Mouse (Mus musculus) ovary, adult 18-20 months (tissue): ENCODE results near the gene Rps6kl1.

Experiments used
- DNase-seq: peaks from one replicate; pipeline ENCODE4 v3.0.0; 2022; ENCODE audit warnings: low spot score, mixed read lengths

Rps6kl1 gene

GRCm38 (mm10) chr12:85151002-85151774, at the start of gene Rps6kl1:
TSS of gene Rps6kl1 (minus strand) at chr12:85151264.
- no peak for DNase-seq

- DNase-seq, result no peak
Measured at GRCm38 (mm10) chr12:85199954-85200353, 48.9 kb upstream of the Rps6kl1 start.

- DNase-seq, result no peak
Measured at GRCm38 (mm10) chr12:85197936-85198335, 46.9 kb upstream of the Rps6kl1 start.

- DNase-seq, result no peak
Measured at GRCm38 (mm10) chr12:85197371-85197770, 46.3 kb upstream of the Rps6kl1 start.

DNA sequence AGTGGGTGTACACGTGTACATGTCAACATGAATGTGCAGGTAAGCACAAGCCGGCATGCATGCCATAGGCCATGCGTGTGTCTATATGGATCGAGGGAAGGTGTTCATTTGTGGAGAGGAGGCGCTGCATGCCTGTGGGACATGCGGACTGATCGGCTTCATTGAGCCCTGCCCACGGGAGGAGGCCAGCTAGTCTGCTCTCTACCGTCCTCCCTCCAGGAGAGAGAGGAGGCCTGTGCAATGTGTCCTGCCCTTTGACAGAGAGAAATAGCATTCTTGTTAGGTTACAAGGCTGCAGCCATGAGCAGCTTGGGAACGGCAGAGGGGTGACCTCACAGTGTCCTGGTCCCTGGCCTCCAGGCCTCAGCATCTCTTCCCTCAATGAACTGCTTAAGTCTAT, 45.1 kb upstream of the Rps6kl1 start:
- DNase-seq, result no peak

DNA sequence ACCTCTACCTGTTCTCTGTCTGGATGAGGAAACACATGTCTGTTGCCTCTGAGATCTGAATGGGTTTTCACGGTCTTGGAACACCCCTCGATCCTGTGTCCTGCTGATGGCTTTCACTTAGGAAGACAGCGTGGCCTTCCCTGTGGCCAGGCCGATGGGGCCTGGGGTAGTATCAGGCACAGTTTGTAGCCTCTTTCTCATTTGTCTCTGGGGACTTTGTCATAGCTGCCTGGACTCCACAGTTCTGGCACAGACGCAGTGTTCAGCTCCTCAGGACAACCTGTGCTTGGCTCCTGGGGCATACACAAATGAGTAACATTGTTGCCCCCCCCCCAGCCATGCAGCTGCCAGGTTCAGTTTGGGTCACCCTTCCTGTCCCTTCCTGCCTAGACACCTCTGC, 44.0 kb upstream of the Rps6kl1 start:
- DNase-seq, result no peak

DNA sequence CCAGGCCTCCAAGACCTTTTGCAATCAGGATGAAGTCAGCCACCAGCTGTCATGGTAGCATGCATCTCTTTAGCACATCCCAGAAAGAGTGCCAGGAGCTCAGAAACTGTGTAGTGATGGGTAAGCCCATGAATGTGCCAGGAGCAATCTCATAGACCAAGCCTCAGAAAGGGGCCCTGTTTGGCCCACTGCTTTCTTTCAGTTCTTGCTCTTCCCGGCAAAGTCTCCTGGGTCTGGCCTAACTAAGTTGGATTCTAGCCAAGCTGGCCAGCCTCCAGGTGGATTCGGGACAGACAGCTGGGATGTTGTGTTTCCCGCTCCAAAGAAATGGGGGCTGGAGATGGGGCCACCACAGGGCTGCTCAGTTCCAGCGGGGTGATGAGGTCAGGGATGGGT, 43.6 kb upstream of the Rps6kl1 start:
- peak; percentile 29 for DNase-seq

DNA sequence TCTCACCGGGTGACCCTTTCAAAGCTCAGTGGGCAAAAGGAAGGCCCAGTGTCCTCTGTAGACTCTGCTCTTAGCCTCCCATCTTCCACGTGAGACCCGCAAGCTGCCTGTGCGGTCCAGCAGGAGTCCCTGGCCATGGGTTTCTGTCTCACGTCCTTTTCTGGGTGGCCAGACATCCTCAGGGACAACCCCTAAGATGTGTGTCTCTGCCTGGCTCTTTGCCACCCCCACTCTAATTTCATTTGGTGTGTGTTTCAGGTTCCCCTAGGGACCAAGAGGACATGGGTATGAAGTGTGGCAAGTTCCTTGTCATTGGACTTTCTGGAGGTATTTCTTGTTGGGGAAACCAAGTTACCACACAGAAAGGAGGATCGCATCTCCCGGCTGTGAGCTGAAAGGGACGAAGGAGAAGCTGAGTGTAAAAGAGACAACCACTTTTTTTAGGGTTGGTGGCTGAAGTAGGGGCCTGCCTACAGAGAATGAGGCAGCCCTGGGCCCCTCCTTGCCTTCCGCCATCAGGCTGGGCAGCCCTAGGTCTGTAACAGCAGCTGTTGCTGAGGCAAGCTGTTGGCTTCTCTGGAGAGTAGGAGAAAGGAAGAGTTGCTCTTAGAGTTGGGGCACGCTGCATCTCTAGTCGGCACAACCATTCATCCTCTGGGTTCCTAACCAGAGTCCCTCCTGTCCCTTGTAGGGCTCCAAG, 43.0 kb upstream of the Rps6kl1 start:
- DNase-seq, result no peak

DNA sequence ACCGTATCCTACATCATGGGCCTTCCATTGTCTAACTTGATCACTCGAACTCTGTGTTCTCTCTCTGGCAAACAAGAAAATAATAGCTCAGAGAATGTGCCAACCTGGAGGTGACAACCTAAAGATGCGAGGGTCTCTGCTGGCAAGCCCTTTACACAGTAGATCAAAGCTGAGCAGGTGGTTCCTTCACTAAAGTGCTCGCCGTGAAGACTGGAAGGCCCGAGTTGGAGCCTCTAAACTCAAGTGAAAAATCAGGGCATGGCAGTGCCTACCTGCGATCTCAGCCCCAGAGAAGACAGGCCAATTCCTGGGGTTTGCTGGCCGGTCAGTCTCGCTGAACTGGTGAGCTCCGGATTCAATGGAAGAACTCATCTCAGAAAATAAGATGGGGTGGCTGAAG, 42.1 kb upstream of the Rps6kl1 start:
- DNase-seq, result no peak

DNA sequence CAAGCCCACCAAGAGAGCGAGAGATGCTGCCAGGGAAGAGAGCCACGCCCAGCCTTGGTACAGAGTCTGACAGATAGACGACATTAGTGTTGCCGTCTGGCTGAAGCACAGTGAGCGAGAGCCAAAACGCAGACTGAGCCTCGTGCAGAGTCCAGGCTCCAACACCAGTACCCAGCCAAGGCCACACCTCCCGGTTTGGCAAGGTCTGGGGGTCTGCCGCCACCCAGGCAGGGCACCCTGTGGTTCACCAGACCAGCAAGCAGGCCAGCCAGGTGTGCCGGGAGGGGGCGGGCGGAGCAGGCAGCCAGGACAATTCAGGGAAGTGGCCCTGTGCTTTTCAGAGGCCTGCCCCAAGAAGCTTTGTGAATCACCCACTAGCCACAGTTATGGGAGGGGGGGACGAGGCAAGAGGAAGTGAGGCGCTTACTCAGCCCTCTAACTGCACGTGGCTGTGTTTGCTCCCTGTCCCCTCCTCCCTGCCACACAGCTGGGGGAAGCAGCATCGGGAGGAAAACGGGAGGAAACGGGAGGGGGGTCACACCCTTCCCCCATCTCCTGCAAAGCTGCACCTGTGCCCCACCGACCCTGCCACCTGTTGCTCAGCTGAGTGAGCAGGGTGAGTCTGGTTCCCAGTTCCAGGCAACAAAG, 41.5 kb upstream of the Rps6kl1 start:
- DNase-seq, result peak; percentile 15

DNA sequence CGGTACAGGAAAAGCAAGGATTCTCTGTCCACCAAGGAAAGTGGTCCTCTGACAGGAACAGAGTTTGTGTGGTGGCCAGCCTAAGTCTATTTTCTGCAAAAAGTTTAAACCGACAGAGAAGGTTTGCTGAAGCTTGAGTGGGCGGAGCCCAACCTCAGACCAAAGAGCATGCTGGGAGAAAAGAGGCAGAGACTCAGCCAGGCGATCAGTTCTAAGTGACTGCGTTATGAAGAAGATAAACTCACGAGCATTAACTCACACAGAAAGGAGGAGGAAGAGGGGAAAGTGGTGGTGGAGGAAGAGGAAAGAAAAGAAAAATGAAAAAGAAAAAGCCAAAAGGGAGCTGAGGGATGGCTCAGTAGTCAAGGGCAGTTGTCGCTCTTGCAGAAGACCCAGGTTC, 39.2 kb upstream of the Rps6kl1 start:
- no peak for DNase-seq

- no peak for DNase-seq
Measured at GRCm38 (mm10) chr12:85186361-85186760, 35.3 kb upstream of the Rps6kl1 start.

DNA sequence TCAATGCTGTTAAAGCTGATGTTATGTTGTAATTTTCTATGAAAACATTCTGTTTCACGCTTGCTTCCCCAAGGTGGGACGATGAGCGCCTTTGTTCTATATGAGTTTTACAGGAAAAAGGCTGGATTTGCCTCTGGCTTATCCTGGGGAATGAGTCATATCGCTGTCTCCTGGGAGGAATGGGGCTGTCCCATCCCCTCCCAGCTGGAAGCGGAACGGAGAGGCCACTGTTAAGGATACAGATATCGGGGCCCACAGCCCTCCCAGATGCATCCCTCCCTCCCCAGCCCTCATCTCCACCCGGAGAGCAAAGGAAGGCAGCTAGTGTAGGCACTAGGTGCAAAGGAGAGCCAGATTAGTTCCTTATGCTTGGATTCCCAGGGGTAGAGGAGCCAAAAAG, 34.7 kb upstream of the Rps6kl1 start:
- no peak for DNase-seq

DNA sequence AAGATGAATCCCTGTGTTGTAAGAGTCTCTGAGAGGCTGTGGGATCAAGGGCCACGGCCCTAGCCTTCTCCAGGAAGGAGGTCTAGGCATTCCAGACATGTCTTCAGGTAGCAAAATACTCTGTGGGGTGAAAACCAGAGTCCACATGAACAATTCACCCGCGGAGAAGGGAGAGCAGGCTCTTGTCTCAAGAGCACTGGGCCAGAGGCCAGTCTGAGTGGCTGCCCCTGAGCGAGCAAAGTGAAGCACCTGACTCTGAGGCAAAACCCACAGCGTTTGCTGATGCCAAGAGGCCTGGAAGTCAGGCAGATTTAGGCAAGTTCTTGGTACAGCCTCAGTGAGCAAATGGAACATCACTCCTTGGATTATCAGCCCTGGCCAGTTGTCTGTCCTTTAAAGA, 33.1 kb upstream of the Rps6kl1 start:
- DNase-seq, result no peak

- no peak for DNase-seq
Measured at GRCm38 (mm10) chr12:85182898-85183297, 31.8 kb upstream of the Rps6kl1 start.

DNA sequence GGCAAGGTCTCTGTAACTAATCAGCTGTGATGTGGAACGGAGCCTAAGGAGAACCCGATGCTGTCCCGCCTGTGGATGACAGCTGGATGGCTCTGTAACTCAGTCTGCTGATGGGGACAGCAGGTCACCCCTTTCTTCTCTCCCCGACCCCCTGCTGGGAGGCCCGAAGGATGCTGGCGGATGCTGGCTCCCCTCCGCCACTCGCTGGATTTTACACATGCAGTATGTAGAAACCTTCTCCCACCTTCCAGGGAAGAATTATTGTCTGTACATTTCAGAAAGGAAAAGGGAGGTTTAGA, 31.2 kb upstream of the Rps6kl1 start:
- no peak for DNase-seq

DNA sequence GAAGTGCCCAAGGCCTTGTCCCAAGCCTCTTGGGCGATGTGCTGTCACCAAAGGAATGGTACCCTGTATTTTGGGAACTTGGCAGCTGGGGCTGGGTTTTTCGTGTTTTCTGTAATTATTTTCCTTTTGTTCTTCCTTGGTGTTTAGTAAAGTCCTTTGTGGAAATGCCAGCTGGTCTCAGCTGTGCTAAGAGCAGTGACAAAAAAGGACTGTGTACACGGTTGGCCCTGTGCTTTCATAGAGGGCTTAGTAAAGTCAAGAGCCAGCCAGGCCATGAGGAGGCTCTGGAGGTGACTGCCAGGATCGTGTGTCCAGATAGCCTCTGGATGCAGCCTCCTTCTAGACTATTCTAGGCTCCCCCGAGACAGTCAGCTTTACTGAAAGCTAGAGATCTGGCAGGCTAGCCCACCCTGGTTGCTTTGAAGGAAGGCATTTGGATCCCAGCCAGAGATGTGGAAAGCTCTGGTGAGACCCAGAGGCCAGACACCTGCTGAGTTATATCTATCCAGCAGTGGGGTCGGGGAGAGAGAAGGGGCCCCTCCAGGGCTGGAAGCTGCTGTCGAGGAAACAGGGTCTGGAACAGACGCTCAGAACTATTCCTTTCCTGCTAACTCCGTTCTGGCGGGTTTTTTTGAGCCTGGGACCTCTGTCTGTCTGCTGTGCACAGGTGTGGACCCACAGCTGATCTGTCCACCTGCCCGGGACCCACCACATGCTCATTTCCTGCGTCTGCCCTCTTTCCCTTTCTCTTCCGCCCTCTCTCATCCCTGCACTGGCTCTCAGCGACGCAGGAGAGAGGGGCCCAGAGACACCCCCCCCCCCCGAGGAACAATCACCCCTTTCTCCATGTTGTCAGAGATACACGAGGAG, 30.6 kb upstream of the Rps6kl1 start:
- no peak for DNase-seq

DNA sequence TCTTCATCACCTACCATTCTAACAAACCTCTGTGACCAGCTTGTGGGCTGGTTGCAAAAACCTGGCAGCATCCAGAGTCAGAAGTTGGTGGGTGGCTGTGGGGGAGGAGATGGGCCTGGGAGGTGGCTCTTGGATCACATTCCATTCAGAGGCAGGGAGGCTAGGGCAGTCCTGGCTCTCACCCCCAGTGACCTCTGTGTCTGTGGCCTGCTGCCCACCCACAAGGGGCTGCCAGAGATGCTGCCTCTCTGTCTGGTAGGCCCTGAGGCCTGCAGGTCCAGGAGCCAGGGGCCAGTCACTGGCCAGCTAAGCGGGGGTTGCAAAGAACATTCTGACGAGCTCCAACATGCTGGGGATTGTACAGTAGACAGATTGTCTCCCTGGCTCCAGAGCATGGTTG, 27.2 kb upstream of the Rps6kl1 start:
- DNase-seq, result no peak

DNA sequence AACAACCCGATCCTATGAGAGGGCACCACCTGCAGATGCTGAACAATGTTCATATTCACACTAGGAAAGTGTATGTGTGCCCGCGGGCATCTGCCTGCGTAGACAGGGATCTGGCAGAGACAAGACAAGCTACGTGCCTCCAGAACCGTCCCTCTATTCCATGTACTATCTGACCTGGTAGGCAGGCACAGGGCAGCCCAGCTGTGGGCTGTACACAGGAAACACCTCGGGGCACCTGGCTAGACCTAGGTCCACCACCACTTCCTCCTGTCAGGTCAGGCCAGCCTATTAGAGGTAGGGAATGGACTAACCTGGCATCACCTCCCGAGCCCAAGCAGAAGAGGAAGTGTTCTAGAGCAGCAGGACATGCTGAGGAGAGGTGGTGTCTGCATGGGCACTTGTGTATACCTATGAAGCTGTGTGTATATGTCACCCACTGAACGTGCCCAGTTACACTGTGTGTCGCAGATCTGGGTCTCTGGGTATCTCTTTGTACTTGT, 26.7 kb upstream of the Rps6kl1 start, which contains the start of gene Pgf:
Gene Pgf, minus strand, starts transcription at position 51 of the 500 bp plus-strand sequence.
- no peak for DNase-seq

- no peak for DNase-seq
Measured at GRCm38 (mm10) chr12:85176846-85177523, 25.9 kb upstream of the Rps6kl1 start.
